Mouse (Mus musculus): ENCODE data around the gene Fam8a1. TPM values are rescaled to one million over a fixed set of nuclear protein-coding genes. Genes with fewer than 3 reads are reported as not detected.

The Fam8a1 gene
- 10 to 100 TPM; 10.7 to 10.9 TPM for total RNA-seq (2023)

GRCm38 (mm10) chr13:46669048-46669619 is at the start of gene Fam8a1:
Gene Fam8a1 (plus strand): TSS chr13:46669522.

Other genes starting within 250 kb of the Fam8a1 start
- 10 to 100 TPM; 38.2 to 40.6 TPM for gene Cap2, start 167.7 kb upstream of the Fam8a1 start, total RNA-seq (2023)
- gene Nup153, start 58.4 kb downstream of the Fam8a1 start, total RNA-seq (2023) = 10 to 100 TPM; 93.8 to 98.2 TPM

Measured in neutrophil, adult 83 days (primary cell).